Mouse (Mus musculus): ENCODE measurements at regions not wholly inside any gene's neighbourhood (a gene's known extent, or its start where the extent isn't known, plus 50 kb on each side); places are given as distances from the start of the nearest gene placed in this dataset.

DNA sequence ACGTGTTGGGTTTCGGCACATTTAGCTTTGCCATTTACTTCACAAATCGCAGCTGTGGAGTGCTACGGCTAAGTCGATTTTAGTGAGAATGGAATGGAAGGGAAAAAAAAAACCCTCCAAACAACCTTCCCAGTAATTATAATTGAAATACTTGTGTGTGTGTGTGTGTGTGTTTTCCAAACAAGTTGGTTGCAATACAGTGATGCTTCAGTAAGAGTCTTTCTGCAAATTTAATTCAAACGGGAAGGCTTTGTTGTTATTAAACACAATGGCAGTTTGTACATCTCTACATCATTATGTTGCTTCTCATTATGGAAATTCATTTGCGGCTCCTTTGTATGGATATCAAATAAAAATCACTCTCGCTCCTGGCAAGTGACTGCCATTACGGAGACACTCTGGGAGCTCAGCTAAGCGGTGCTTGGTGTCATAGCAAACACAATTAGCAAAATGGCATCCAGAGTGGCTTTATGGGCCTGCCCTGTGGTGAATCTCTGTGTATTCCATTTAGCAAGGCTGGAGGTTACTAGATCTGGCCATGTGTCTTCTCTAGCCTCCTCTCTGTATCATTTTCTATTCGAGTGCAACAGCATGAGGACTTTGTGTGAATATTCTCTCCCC is 165.4 kb upstream of the Kif2a start:
- in situ Hi-C loops (cut with MboI, MseI) = no loop called here

DNA sequence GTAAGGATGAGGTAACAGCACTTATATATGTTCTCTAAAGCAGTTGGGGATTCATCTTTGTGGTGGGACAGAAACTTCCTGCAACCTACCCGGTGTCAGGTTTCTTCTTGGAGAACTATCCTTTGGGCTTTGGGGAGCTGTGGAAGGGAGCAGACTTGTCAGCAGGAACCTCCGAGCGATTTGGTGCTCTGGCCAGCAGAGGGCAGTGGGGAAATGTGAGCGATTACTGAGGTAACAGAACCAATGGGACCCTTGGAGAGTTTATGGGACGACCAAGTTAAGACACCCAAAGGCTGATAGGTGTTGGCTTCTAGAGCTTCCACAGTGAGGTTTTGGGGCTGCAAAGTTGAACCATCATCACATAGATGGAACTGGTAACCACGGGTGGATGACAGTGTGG is 160.6 kb upstream of the Kif2a start:
- in situ Hi-C loops (cut with MboI, MseI) = no loop called here

- in situ Hi-C loops (cut with MboI, MseI) = no loop called here
Observed at GRCm38 (mm10) chr13:107179551-107179950, 157.6 kb upstream of the Kif2a start.

DNA sequence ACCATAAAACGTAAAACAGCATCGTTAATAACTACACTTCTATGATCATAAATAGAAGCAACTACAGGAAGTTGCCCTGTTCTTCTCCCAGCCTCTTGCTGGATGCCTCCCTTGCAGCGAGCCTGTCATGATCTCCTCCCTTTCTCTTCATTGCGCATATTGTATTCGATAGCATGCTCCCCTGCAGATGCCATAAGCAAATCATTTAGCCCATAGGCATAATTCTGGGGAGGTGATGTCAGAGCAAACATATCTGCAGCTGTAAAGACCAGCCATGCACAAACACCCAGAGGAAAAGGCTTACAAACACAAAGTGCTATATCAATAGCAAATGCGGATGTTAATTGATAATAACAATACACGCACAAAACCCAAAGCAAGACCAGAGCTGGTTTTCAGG is 155.7 kb upstream of the Kif2a start:
- in situ Hi-C loops (cut with MboI, MseI) = no loop called here

GRCm38 (mm10) chr13:107175891-107176290 is 154.0 kb upstream of the Kif2a start:
- in situ Hi-C loops (cut with MboI, MseI) = no loop called here

GRCm38 (mm10) chr13:107168599-107169149 is 146.7 kb upstream of the Kif2a start:
- in situ Hi-C loops (cut with MboI, MseI) = no loop called here

DNA sequence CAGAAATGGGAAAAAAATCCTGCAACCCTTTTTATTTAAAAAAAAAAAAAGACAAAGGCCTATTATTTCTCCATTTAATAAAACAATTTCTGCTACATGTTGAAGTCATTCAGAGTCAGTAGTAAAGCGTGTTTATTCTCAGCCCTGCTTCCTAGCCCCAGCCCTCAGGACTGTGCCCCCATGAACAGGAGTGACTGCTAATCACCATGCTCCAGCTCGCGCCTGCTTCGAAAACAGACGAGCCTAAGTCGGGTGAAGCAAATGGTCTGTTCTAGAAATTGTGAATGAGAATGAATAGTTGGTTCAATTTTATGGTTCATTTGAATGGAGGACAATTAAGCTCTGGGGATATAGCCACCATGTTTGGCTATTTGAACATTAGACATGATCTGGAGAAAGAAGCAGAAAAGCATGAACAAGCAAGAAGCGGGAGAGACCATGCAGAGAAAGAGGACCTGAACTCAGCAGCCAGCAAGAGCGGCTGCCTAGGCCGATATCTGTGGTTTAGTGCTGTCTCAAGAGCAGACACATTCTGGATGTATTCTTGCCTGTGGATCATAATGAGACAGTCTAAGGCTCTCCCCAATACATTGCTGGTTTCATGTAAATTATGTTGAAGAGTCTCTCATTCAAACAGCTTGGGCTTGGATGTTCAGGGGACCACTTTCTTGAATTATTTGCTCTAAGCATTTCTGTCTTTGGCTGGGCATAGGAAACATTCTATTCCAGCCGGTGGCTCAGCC is 146.1 kb upstream of the Kif2a start:
- in situ Hi-C loops (cut with MboI, MseI) = no loop called here

GRCm38 (mm10) chr13:107151548-107151947 is 129.6 kb upstream of the Kif2a start:
- in situ Hi-C loops (cut with MboI, MseI) = no loop called here

GRCm38 (mm10) chr13:107141209-107141608 is 119.3 kb upstream of the Kif2a start:
- in situ Hi-C loops (cut with MboI, MseI) = no loop called here

- in situ Hi-C loops (cut with MboI, MseI) = no loop called here
Observed at GRCm38 (mm10) chr13:107134125-107134524, 112.2 kb upstream of the Kif2a start.

DNA sequence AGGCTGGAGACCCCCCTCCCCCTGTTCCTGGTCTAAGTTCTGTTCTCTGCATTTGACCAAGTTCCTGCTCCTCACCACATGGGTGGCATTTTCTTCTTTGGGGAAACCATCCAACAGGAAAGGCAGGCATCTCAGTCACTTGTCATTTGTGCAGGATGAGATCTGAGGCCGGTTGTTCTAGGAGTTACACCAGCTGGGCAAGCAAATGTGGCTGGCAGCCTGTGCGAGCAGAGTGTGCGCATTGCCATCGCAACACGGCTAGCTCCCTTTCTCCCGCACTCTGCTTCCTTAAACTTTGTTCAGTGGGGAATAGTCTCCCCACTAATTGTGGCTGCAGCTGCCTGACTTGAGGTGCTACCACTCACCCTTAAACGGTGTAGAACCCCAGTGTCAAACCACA is 104.7 kb upstream of the Kif2a start:
- in situ Hi-C loops (cut with MboI, MseI) = no loop called here

DNA sequence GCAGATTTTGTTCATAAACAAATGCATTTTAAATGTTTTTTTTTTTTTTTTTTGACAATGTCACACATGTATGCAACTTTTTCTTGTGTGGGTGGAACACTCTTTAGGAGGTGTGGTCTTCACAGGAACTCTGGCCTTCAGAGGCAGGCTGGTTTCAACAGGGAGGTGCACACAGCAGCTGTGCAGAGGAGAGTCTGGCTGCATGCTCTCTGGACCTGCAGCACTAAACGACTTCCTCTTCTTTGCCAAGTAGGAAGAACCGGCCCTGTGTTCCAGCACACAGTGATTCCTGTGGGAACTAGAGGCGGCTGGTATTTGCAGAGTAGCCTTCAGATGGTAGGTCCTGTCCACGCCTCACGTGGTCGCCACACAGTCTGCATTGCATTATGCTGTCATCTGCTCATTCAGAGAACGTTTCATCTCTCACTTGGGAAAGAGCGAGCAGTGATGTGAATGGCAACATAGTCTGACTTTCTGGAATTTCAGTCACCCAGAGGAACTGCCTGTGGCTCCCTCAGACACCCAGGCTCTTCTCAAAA is 102.3 kb upstream of the Kif2a start:
- in situ Hi-C loops (cut with MboI, MseI) = no loop called here

GRCm38 (mm10) chr13:107113949-107114690 is 92.2 kb upstream of the Kif2a start:
- in situ Hi-C loops (cut with MboI, MseI) = no loop called here

DNA sequence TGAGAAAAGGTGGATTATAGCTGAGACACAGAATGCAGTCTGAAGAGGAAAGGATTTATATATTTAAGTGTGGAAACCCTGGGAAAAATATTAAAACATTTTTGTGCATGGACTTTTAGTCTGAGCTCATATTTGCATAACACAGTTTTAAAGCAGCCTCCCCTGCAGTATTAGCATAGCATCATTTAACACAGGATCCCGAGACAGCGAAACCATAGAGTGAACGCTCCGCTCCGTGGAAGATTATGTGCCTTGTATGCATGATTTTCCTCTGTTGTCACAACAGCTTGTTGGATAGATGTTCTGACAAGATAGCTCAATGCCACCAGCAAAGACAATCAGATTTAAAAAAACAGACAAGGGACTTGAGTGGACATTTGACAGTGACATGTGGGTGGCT is 86.1 kb upstream of the Kif2a start:
- in situ Hi-C loops (cut with MboI, MseI) = no loop called here

- in situ Hi-C loops (cut with MboI, MseI) = no loop called here
Observed at GRCm38 (mm10) chr13:107107572-107107971, 85.6 kb upstream of the Kif2a start.

- in situ Hi-C loops (cut with MboI, MseI) = no loop called here
Observed at GRCm38 (mm10) chr13:107105510-107105909, 83.6 kb upstream of the Kif2a start.

DNA sequence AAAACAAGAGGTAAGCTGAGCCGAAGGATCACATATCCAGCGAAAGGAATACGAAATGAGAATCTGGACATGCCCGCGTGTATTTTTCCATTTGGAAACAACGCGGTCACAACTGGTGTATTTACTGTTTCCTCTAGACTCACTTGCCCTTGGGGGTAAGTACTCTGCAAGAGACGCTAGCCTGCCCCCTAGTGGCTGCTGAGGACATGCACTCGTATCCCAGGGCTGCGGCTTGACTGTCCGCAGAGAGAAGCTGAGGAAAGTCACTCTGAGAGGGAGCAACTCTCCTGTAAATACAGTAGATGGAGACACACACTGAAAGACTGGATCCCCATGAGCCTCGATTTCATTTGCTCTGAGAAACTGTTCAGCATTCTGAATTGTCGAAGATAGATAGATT is 79.7 kb upstream of the Kif2a start:
- in situ Hi-C loops (cut with MboI, MseI) = loop anchor here (5.0 kb wide), 1 partner anchor 154 kb away; the partner anchor contains the start of gene Dimt1

DNA sequence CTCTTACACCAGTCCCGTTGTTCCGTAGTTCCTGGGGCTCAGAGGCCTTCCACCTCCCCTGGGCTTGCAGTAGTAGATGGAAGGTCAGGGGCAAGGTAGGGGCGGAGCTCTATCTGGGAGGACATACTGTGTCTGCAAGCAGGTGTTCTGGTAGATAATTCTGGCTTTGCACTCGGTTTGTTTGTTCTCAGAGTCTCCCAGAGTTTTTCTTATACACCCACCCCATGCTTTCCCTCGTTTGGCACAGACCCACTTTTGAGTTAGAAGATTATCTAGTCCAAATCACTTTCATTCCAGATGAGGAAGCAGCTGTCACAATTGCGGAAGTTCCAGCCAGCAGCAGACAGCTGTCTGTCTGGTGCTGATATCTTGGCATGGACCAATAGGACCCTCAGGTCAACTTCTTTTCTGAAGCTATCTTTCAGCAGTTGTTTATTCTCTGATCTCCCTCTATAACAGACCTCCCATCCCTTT is 79.0 kb upstream of the Kif2a start:
- in situ Hi-C loops (cut with MboI, MseI) = loop anchor here (5.0 kb wide), 1 partner anchor 154 kb away; the partner anchor contains the start of gene Dimt1

GRCm38 (mm10) chr13:107100116-107100515 is 78.2 kb upstream of the Kif2a start:
- in situ Hi-C loops (cut with MboI, MseI) = loop anchor here (5.0 kb wide), 1 partner anchor 153 kb away; the partner anchor contains the start of gene Dimt1

DNA sequence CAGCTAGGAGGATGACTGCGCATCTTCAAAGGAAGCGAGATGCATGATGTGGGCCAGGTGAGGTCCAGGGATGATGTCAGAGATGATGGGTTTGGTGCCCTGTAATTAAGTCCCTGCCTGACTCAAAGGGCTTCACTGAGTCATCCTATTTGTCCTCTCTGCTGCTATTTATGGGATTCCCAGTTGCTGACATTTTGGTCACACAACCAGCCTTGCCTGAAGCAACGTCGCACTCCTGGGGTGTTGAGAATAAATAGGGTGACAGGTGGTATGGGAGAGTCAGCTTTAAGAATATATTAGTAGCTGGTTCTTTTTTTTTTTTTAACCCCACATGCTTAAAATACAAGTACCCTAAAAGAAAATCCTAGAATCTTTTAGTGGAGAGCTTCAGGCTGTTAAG is 75.1 kb upstream of the Kif2a start:
- in situ Hi-C loops (cut with MboI, MseI) = no loop called here

- in situ Hi-C loops (cut with MboI, MseI) = loop anchor here (5.0 kb wide), 1 partner anchor 68 kb away; no protein-coding TSS in a partner anchor
Observed at GRCm38 (mm10) chr13:107094976-107095716, 73.2 kb upstream of the Kif2a start.
